Mouse (Mus musculus) megakaryocyte, embryonic 14.5 days (primary cell): ENCODE results near the gene Dot1l.

ENCODE experiments used
- FLI1 ChIP-seq: IDR thresholded peaks from 2 replicates; pipeline ENCODE4 v1.6.1; 2012; ENCODE audit warnings: low read length, inconsistent platforms, mixed read lengths
- GATA1 ChIP-seq: IDR thresholded peaks from 3 replicates; pipeline ENCODE4 v1.6.1; 2012; ENCODE audit warnings: mixed read lengths, low read length, inconsistent platforms, borderline replicate concordance

GRCm38 (mm10) chr10:80804916-80805315 is 49.9 kb downstream of the Dot1l start, which contains the start of gene Amh:
- TF ChIP-seq GATA1 (no peak), FLI1 (no peak)
